Mouse (Mus musculus) MEL (cell line): Measurements from ENCODE around the gene Abce1. TPM values are rescaled to one million over a fixed set of nuclear protein-coding genes. Genes with fewer than 3 reads are reported as not detected.

Source experiments
- DNase-seq: peaks from one replicate; pipeline ENCODE4 v3.0.0; 2011; ENCODE audit warnings: low read depth, low spot score
- H3K27ac ChIP-seq: 2 replicates; pipeline ENCODE4 v1.5.1; 2012; ENCODE audit warnings: low read depth, mild to moderate bottlenecking, control low read depth, low read length, moderate library complexity; ENCODE audit not compliant: control insufficient read depth
- H3K27me3 ChIP-seq, 2 experiments: fragments of 150-350 bp in 1 of 2; sonication (generic) in 1 of 2; 2 replicates each; pipeline ENCODE4 v1.6.1; 2012; ENCODE audit warnings: low read length in 2 of 2, mild to moderate bottlenecking in 2 of 2, improper control_type of control experiment in 1 of 2, moderate library complexity in 1 of 2; ENCODE audit not compliant: insufficient read depth in 2 of 2, control insufficient read depth in 1 of 2
- H3K36me3 ChIP-seq, 2 experiments: 2 replicates each; pipeline ENCODE4 v1.6.1; 2012 to 2014; ENCODE audit warnings: low read length in 2 of 2, improper control_type of control experiment in 1 of 2, inconsistent platforms in 1 of 2, mild to moderate bottlenecking in 1 of 2; ENCODE audit not compliant: insufficient read depth in 2 of 2, control insufficient read depth in 1 of 2
- H3K4me1 ChIP-seq, 2 experiments: fragments of 150-350 bp in 1 of 2; sonication (generic) in 1 of 2; 2 replicates each; pipeline ENCODE4 v1.6.1; 2012; ENCODE audit warnings: low read length in 2 of 2, improper control_type of control experiment in 1 of 2, mild to moderate bottlenecking in 1 of 2; ENCODE audit not compliant: insufficient read depth in 2 of 2, control insufficient read depth in 1 of 2
- H3K4me3 ChIP-seq, 2 experiments: fragments of 150-350 bp in 1 of 2; sonication (generic) in 1 of 2; 2 replicates each; pipeline ENCODE4 v1.5.1; 2012; ENCODE audit warnings: low read depth in 2 of 2, low read length in 2 of 2, mild to moderate bottlenecking in 2 of 2, moderate library complexity in 2 of 2, control low read depth in 1 of 2, improper control_type of control experiment in 1 of 2; ENCODE audit not compliant: control insufficient read depth in 1 of 2, insufficient read depth in 1 of 2
- H3K79me2 ChIP-seq: 2 replicates; pipeline ENCODE4 v1.6.1; 2012; ENCODE audit warnings: mild to moderate bottlenecking, low read length, moderate library complexity; ENCODE audit not compliant: control insufficient read depth, poor library complexity, insufficient read depth
- H3K9ac ChIP-seq: 2 replicates; pipeline ENCODE4 v1.6.1; 2012; ENCODE audit warnings: low read depth, mild to moderate bottlenecking, control low read depth, low read length, moderate library complexity; ENCODE audit not compliant: control insufficient read depth, poor library complexity, severe bottlenecking
- H3K9me3 ChIP-seq: fragments of 150-350 bp; sonication (generic); replicated peaks from 2 replicates; pipeline ENCODE4 v1.6.1; 2012; ENCODE audit warnings: mild to moderate bottlenecking, low read length, improper control_type of control experiment, moderate library complexity; ENCODE audit not compliant: insufficient read depth
- GATA1 ChIP-seq: IDR thresholded peaks from 2 replicates; pipeline ENCODE4 v1.6.1; 2011; ENCODE audit warnings: low read depth, low read length, improper control_type of control experiment
- JUND ChIP-seq: IDR thresholded peaks from 2 replicates; pipeline ENCODE4 v1.6.1; 2011; ENCODE audit warnings: low read depth, mild to moderate bottlenecking, improper control_type of control experiment, low read length
- MAFK ChIP-seq: IDR thresholded peaks from 2 replicates; pipeline ENCODE4 v1.6.1; 2011; ENCODE audit warnings: low read depth, mild to moderate bottlenecking, low read length, improper control_type of control experiment, borderline replicate concordance
- MAX ChIP-seq: IDR thresholded peaks from 2 replicates; pipeline ENCODE4 v1.6.1; 2011; ENCODE audit warnings: low read length, improper control_type of control experiment
- MAZ ChIP-seq: IDR thresholded peaks from 2 replicates; pipeline ENCODE4 v1.6.1; 2012; ENCODE audit warnings: low read depth, mild to moderate bottlenecking, inconsistent platforms, low read length, improper control_type of control experiment
- MXI1 ChIP-seq: IDR thresholded peaks from 2 replicates; pipeline ENCODE4 v1.6.1; 2011; ENCODE audit warnings: mild to moderate bottlenecking, low read depth, low read length, improper control_type of control experiment
- MYB ChIP-seq: IDR thresholded peaks from 2 replicates; pipeline ENCODE4 v1.6.1; 2011; ENCODE audit warnings: mild to moderate bottlenecking, low read depth, low read length, improper control_type of control experiment
- POLR2A ChIP-seq, 2 experiments: IDR thresholded peaks; 2 replicates each; pipeline ENCODE4 v1.6.1; 2011 to 2012; ENCODE audit warnings: low read length in 2 of 2, mild to moderate bottlenecking in 2 of 2, control low read depth in 1 of 2, improper control_type of control experiment in 1 of 2, low read depth in 1 of 2, moderate library complexity in 1 of 2; ENCODE audit not compliant: control insufficient read depth in 1 of 2, insufficient read depth in 1 of 2, poor library complexity in 1 of 2
- POLR2AphosphoS2 ChIP-seq: IDR thresholded peaks from 2 replicates; pipeline ENCODE4 v1.6.1; 2011; ENCODE audit warnings: low read length, improper control_type of control experiment
- POLR2AphosphoS5 ChIP-seq: IDR thresholded peaks from 2 replicates; pipeline ENCODE4 v1.6.1; 2012; ENCODE audit warnings: low read depth, borderline replicate concordance, mild to moderate bottlenecking, inconsistent platforms, low read length, moderate library complexity, mixed read lengths
- SIN3A ChIP-seq: IDR thresholded peaks from 2 replicates; pipeline ENCODE4 v1.6.1; 2012; ENCODE audit warnings: low read length, improper control_type of control experiment, inconsistent platforms
- TBP ChIP-seq: IDR thresholded peaks from 2 replicates; pipeline ENCODE4 v1.8.0; 2011; ENCODE audit warnings: low read depth, low read length, improper control_type of control experiment
- polyA plus RNA-seq, 2 experiments: library from polyadenylated mRNA; stranded (reverse) in 1 of 2; unstranded in 1 of 2; fragments of >175 nt in 1 of 2; fragments of >200 nt in 1 of 2; gene quantifications; 2 replicates each; pipeline versions ENCODE4 v1.2.1 to v1.2.4; 2012; ENCODE audit warnings: low replicate concordance in 2 of 2, low read depth in 1 of 2; ENCODE audit not compliant: insufficient read length in 2 of 2, insufficient read depth in 1 of 2, missing spikeins in 1 of 2
- total RNA-seq: library from RNA; depleted of rRNA; stranded (reverse); fragments of 300-350 nt; gene quantifications from 2 replicates; pipeline ENCODE4 v1.2.3, GENCODE M21; 2012

Abce1 gene
- total and polyA plus RNA-seq, 3 experiments, result 141 to 293 (median 174) TPM

DNA sequence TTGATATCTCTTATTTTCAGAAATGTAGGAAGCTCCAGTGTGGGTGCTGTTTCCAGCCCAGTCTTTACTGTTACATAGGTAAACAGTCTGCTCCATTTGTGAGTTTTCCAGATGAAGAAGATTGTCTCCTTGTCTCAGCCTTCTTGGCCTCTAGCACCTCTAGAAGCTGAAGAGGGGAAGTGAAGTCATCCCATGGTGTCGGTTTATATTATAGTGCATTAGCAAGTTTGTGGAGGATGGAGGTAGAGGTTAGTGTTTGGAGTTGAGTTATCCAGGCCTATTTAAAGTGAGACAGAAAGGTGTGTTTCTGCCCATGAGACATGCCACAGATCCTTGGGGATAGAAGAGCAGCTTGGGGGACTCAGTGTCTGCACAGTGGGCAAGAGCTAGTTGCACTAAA lies 70.4 kb downstream of the Abce1 start:
- Histone ChIP-seq H3K9me3 (no peaks in the 10 kb centered on the region), H3K9ac (peak overlapping the region; percentile 47), H3K27me3 (no peaks in the 10 kb centered on the region), H3K79me2 (peaks cover 57% of the 10 kb centered on the region), H3K4me3 (peak overlapping the region; percentile 43 to 87), H3K36me3 (peaks cover 26 to 31% of the 10 kb centered on the region in 2 experiments), H3K27ac (no peak overlapping the region), H3K4me1 (peaks cover 8 to 11% of the 10 kb centered on the region in 2 experiments)
- TF ChIP-seq JUND (no peak), MAFK (no peak), GATA1 (no peak), TBP (0 out of 2 replicates have a peak, but pooled peaks have one; percentile 7)
- peak; percentile 57 for DNase-seq

- TF ChIP-seq MAZ (peak; percentile 1; the same call in 1 of the 2 replicates), MXI1 (peak; percentile 66; the same call in 1 of the 2 replicates), MYB (no peak), POLR2AphosphoS5 (no peak), SIN3A (0 out of 2 replicates have a peak, but pooled peaks have one; percentile 31), POLR2AphosphoS2 (no peak), MAX (peak; percentile 44; the same call in 1 of the 2 replicates), POLR2A (IDR thresholded peaks at IDR 0.05; ENCODE audit: control insufficient read depth in 1 of 2, insufficient read depth in 1 of 2, low read depth in 1 of 2, low read length in 2 of 2, poor library complexity in 1 of 2) (peak in 1 of 2 experiments; percentile 15; a peak in 1 of 4 replicates)
- peak; percentile 57 for DNase-seq
These were observed 71.7 kb downstream of the Abce1 start, which contains the start of gene Otud4 for GRCm38 (mm10) chr8:79639586-79640451. TSS of gene Otud4 (plus strand) at chr8:79639618.

More at GRCm38 (mm10) chr8:79639586-79640451, 71.7 kb downstream of the Abce1 start, which contains the start of gene Otud4:
- peak within 1 kb of the TSS; percentile 94 for H3K27ac ChIP-seq
- no peaks in the 10 kb centered on the region for H3K27me3 ChIP-seq
- peaks cover 18 to 26% of the 10 kb centered on the region in 2 experiments for H3K36me3 ChIP-seq
- H3K4me3 ChIP-seq, result peak within 1 kb of the TSS; percentile 86 to 87
- peaks cover 48% of the 10 kb centered on the region for H3K79me2 ChIP-seq
- peaks cover 8 to 11% of the 10 kb centered on the region in 2 experiments for H3K4me1 ChIP-seq
- H3K9me3 ChIP-seq, result no peaks in the 10 kb centered on the region
- H3K9ac ChIP-seq, result peak within 1 kb of the TSS; percentile 99
